Mouse (Mus musculus) intestine, embryonic 14.5 days (tissue): Measurements from ENCODE around the gene Ubap1l. TPM values are rescaled to one million over a fixed set of nuclear protein-coding genes. Genes with fewer than 3 reads are reported as not detected.

Experiments
- ATAC-seq: fragments of 200-750 bp; cut with Nextera tagmentation; replicated peaks from 2 replicates; pipeline ENCODE4 v1.8.0; 2017; ENCODE audit warnings: low read depth, moderate number of reproducible peaks, moderate TSS enrichment, moderate library complexity; ENCODE audit not compliant: low FRiP score, low TSS enrichment
- DNase-seq: peaks from one replicate; pipeline ENCODE4 v3.0.0-alpha.2; 2018; ENCODE audit warnings: low spot score
- H3K27ac ChIP-seq: fragments of 300-500 bp; sonication (generic); 2 replicates; pipeline ENCODE4 v1.5.1; 2014; ENCODE audit warnings: low read depth, mild to moderate bottlenecking, control low read depth
- H3K27me3 ChIP-seq: fragments of 300-500 bp; sonication (generic); replicated peaks from 2 replicates; pipeline ENCODE4 v1.6.1; 2014; ENCODE audit warnings: low read length, control low read depth; ENCODE audit not compliant: control insufficient read depth, insufficient read depth
- H3K36me3 ChIP-seq: fragments of 300-500 bp; sonication (generic); 2 replicates; pipeline ENCODE4 v1.6.1; 2014; ENCODE audit warnings: low read length, control low read depth; ENCODE audit not compliant: control insufficient read depth, insufficient read depth
- H3K4me1 ChIP-seq: fragments of 300-500 bp; sonication (generic); replicated peaks from 2 replicates; pipeline ENCODE4 v1.6.1; 2014; ENCODE audit warnings: low read length, control low read depth, mixed read lengths; ENCODE audit not compliant: control insufficient read depth, insufficient read depth
- H3K4me2 ChIP-seq: fragments of 300-500 bp; sonication (generic); 2 replicates; pipeline ENCODE4 v1.6.1; 2014; ENCODE audit warnings: low read length
- H3K4me3 ChIP-seq: fragments of 300-500 bp; sonication (generic); 2 replicates; pipeline ENCODE4 v1.5.1; 2014; ENCODE audit warnings: low read depth, low read length, control low read depth, mixed read lengths
- H3K9ac ChIP-seq: fragments of 300-500 bp; sonication (generic); 2 replicates; pipeline ENCODE4 v1.6.1; 2014; ENCODE audit warnings: mild to moderate bottlenecking, low read length
- H3K9me3 ChIP-seq: fragments of 300-500 bp; sonication (generic); 2 replicates; pipeline ENCODE4 v1.6.1; 2016; ENCODE audit warnings: low read length, control low read depth; ENCODE audit not compliant: control insufficient read depth
- WGBS: fragments of 180-500 bp; shearing (Covaris S2); extraction: QIAGEN DNeasy Blood & Tissue Kit; methylation state at CpG from one replicate; pipeline ENCODE4 v1.1.7; 2014; 5-methylcytosine and 5-hydroxymethylcytosine counted together
- polyA plus RNA-seq: library from polyadenylated mRNA; unstranded; fragments of >200 nt; fragmentation: Nextera tagmentation; extraction: Ambion mirVana; gene quantifications from 2 replicates; pipeline ENCODE4 v1.2.1, GENCODE M21; 2014

Ubap1l gene
- polyA plus RNA-seq, 1 experiment from 2014 or later, result 0.39 TPM

- ATAC-seq (no peak), DNase-seq (no peak)
- Histone ChIP-seq H3K9me3 (no peaks in the 10 kb centered on the region), H3K4me3 (no peak overlapping the region), H3K27me3 (no peaks in the 10 kb centered on the region), H3K4me2 (no peak overlapping the region), H3K27ac (no peak overlapping the region), H3K36me3 (peaks cover 79% of the 10 kb centered on the region), H3K9ac (no peak overlapping the region), H3K4me1 (no peaks in the 10 kb centered on the region)
- 80% methylated on average over 1 of the region's 1 CpGs for WGBS
Measured at GRCm38 (mm10) chr9:65358956-65359480, 1.8 kb upstream of the Ubap1l start.

DNA sequence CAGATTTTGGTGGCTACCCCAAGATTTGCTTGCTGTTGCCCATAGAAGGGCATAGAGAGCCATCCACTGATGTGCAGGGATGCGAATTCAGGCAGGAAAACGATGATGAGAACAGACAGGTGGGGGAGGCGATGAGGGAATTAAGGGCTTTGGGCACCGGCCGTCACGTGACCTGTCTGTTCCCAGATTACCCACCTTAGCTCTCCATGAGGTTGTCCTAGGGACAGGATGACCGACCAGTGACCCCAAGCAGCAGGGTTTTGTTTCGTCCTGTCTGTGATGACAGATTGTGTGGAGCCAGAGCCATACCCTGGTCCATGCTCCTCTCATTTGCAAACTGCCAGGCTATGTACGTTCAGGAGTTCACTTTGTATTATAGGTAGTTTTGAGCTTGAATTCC, 2.8 kb downstream of the Ubap1l start:
- WGBS, result 64% methylated on average over 9 of the region's 9 CpGs
- Histone ChIP-seq H3K27me3 (no peaks in the 10 kb centered on the region), H3K4me2 (no peak overlapping the region), H3K36me3 (peaks cover 37% of the 10 kb centered on the region), H3K4me1 (no peaks in the 10 kb centered on the region), H3K27ac (no peak overlapping the region), H3K9ac (no peak overlapping the region), H3K4me3 (no peak overlapping the region), H3K9me3 (no peaks in the 10 kb centered on the region)
- peak; percentile 48 for DNase-seq
- no peak for ATAC-seq

DNA sequence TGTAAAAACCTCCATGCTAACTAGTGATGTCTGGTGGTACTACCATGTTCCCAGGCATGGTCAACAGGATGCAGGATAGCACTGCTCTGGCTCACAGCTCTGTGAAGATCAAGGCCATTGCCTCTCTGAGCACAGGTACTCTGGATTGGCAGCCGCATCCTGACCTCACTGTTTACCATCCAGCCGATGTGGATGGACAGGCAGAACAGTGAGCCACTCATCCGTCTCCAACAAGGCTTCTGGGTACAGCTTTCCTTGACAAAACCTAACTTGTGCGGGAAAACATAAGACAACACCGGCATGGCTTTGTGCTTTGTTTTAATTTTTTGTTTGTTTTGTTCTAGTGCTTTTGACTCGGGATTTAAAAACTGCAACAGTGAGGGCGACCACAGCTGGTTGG, 4.9 kb downstream of the Ubap1l start:
- peak; percentile 21 for DNase-seq

DNA sequence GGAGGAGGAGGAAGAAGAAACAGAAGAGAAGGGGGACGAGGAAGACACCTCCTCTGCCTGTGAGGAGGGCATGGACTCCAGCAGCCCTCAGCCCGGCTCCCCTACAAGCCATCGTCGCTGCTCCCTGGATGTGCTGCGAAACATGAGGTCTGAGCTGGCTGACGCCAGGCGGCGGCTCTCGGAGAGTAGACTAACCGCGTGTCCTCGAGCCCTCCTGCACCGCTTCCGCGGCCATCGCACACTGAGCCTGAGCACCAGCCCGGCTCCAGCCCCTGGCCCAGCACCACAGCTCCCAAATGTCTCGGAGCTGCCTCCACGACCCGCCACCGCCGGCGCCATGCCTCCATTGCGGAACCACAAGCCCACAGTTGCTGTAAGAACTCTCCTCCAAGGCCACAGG, 10.9 kb downstream of the Ubap1l start:
- Histone ChIP-seq H3K27ac (no peak overlapping the region), H3K27me3 (peaks cover 3% of the 10 kb centered on the region; the same call in 1 of the 2 replicates), H3K4me2 (no peak overlapping the region), H3K9me3 (no peaks in the 10 kb centered on the region), H3K9ac (no peak overlapping the region), H3K36me3 (no peaks in the 10 kb centered on the region), H3K4me1 (no peaks in the 10 kb centered on the region), H3K4me3 (no peak overlapping the region)
- WGBS, result 82% methylated on average over 24 of the region's 24 CpGs
- no peak for ATAC-seq
- no peak for DNase-seq

More for the DNA sequence above, 4.9 kb downstream of the Ubap1l start:
- no peaks in the 10 kb centered on the region for H3K9me3 ChIP-seq
- peaks cover 18% of the 10 kb centered on the region for H3K36me3 ChIP-seq
- no peaks in the 10 kb centered on the region for H3K4me1 ChIP-seq
- ATAC-seq, result no peak
- no peak overlapping the region for H3K27ac ChIP-seq
- WGBS, result 90% methylated on average over 7 of the region's 7 CpGs
- no peak overlapping the region for H3K4me2 ChIP-seq
- no peaks in the 10 kb centered on the region for H3K27me3 ChIP-seq
- H3K9ac ChIP-seq, result no peak overlapping the region
- H3K4me3 ChIP-seq, result no peak overlapping the region

DNA sequence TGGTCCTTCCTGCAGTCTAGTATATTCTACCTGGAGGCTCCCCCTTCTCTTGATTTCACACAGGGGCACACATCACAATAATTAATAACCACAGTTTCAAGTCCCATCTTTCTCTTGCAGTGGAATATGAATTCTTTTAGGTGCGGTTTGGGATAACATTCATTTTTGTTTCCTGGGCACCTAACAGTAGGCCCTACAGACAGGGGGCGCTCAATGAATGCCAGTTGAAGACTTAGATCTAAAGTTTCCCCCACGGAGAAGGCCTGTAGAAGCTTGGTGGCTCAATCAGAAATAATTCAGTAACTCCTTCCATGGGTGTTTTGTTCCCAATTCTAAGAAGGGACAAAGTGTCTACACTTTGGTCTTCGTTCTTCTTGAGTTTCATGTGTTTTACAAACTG, 11.6 kb downstream of the Ubap1l start:
- H3K4me1 ChIP-seq, result no peaks in the 10 kb centered on the region
- DNase-seq, result no peak
- H3K4me2 ChIP-seq, result no peak overlapping the region
- ATAC-seq, result no peak
- H3K9ac ChIP-seq, result no peak overlapping the region
- H3K27ac ChIP-seq, result no peak overlapping the region
- no peaks in the 10 kb centered on the region for H3K9me3 ChIP-seq
- WGBS, result 73% methylated on average over 4 of the region's 4 CpGs
- peaks cover 6% of the 10 kb centered on the region; the same call in 1 of the 2 replicates for H3K27me3 ChIP-seq
- no peaks in the 10 kb centered on the region for H3K36me3 ChIP-seq
- H3K4me3 ChIP-seq, result no peak overlapping the region

- no peak overlapping the region for H3K27ac ChIP-seq
- H3K4me1 ChIP-seq, result no peaks in the 10 kb centered on the region
- H3K4me2 ChIP-seq, result no peak overlapping the region
- H3K36me3 ChIP-seq, result no peaks in the 10 kb centered on the region
- H3K9me3 ChIP-seq, result no peaks in the 10 kb centered on the region
- H3K4me3 ChIP-seq, result no peak overlapping the region
- DNase-seq, result no peak
- H3K9ac ChIP-seq, result no peak overlapping the region
- ATAC-seq, result no peak
- 81% methylated on average over 5 of the region's 5 CpGs for WGBS
- peaks cover 27% of the 10 kb centered on the region for H3K27me3 ChIP-seq
Measured at GRCm38 (mm10) chr9:65374468-65375162, 13.8 kb downstream of the Ubap1l start.

- no peak for ATAC-seq
- WGBS, result 84% methylated on average over 9 of the region's 9 CpGs
Measured at GRCm38 (mm10) chr9:65375163-65375934, 14.5 kb downstream of the Ubap1l start.

DNA sequence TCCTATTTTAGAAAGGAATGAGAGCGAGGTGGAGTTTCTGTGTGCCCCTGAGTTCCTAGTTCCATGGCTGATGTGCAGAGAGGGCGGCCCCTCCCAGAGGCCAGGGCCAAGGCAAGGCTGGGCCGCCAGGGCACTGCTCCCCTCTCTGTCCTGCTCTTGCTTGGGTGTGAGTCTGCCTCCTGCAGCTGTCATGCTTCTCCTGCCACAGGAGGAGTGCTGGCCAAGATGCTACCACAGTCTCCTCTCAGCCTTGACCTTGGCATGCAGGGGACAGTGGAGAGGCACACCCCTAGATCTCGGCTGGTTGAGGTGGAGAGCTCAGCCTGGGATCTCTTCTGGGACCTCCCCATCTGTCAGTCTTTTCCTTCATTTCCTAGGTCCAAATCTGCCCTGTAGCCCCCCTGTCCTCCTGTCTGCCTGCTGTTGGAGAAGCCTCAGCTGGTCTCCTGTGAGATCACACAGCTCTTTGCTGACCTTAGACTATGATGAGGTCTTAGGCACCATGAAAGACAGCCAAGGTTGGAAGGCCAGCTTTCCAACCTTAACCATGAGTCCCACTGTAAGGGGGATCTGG, 20.3 kb downstream of the Ubap1l start:
- 79% methylated on average over 4 of the region's 4 CpGs for WGBS
- H3K36me3 ChIP-seq, result no peaks in the 10 kb centered on the region
- ATAC-seq, result no peak

More at GRCm38 (mm10) chr9:65375163-65375934, 14.5 kb downstream of the Ubap1l start:
- DNase-seq, result no peak
- H3K9me3 ChIP-seq, result no peaks in the 10 kb centered on the region
- H3K27me3 ChIP-seq, result peaks cover 35% of the 10 kb centered on the region
- no peak overlapping the region for H3K4me3 ChIP-seq
- H3K4me2 ChIP-seq, result no peak overlapping the region
- no peak overlapping the region for H3K27ac ChIP-seq
- no peaks in the 10 kb centered on the region for H3K4me1 ChIP-seq
- no peak overlapping the region for H3K9ac ChIP-seq
- H3K36me3 ChIP-seq, result no peaks in the 10 kb centered on the region

More for the DNA sequence above, 20.3 kb downstream of the Ubap1l start:
- Histone ChIP-seq H3K9ac (no peak overlapping the region), H3K4me3 (no peak overlapping the region), H3K9me3 (no peaks in the 10 kb centered on the region), H3K27me3 (peaks cover 81% of the 10 kb centered on the region), H3K4me1 (0 out of 2 replicates have a peak, but pooled peaks cover 4% of the 10 kb centered on the region), H3K4me2 (no peak overlapping the region), H3K27ac (no peak overlapping the region)
- DNase-seq, result no peak
